ENCODE assay signal across 9 mouse cellular contexts in the genomic region with DNA sequence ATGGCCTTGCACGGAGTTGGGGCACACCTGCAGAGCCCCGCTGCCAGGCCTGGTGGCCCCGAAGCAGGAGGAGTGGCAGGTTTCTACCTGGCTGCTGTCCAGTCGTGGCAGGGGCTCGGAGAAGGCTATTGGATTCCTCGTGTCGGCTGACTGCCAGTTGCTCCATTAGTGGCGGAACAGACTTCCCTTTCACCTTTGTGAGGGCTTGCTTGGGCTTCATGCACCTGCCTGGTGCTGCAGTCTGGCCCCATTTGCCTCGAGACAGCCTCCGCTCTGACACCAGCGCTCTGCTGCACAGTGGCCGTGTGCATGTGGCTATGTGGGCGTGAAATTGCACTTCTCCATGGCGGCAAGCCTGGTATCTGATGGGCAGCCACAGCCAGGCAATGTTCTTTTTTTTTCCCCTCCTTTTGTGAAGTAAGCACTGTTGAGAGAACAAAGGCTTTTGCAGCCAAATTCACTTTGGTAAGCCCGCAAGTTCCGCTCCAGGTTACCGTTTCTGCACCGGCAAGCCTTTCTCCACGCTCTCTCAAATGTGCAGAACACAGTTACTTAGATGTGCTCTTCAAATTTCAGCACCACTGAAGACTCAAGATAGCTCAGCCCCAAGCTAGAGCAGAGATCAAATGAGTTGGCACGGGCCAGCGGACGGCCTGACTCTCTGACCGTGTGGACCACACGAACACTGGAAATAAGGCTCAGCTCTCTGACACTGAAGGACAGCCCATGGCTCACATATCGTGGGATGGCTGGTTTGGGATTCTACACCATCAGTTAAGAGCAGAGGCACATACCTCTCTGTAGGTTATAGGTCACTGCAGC.
A peak's percentile ranks its signal among the peaks of the same experiment; 100 is the strongest.
DNase-seq lines count a peak whose midpoint lies in the region; ATAC-seq and TF ChIP-seq lines count a peak whose summit lies in the region.
"Had no signal": no experiment of that assay in that cellular context is flagged by ENCODE, and none has a peak within 500 bp of the region (broad histone marks: within the 10 kb centered on the region; RNA-seq: fewer than 3 reads in every experiment).

No protein-coding gene starts in this region.

- no peak for TF ChIP-seq POLR2A in cerebellum, adult 2 months (IDR thresholded peaks at IDR 0.05; ENCODE audit: borderline replicate concordance, insufficient read depth, low read length)

- no peak for TF ChIP-seq CTCF in cerebellum, adult 2 months (IDR thresholded peaks at IDR 0.05; ENCODE audit: borderline replicate concordance, insufficient read depth, low read depth, low read length)
- TF ChIP-seq CTCF in lung, postnatal 0 days (IDR thresholded peaks at IDR 0.05), result no peak

- no peak overlapping the region for H3K4me2 ChIP-seq in embryonic facial prominence, embryonic 13.5 days
- no peak overlapping the region for H3K4me2 ChIP-seq in lung, postnatal 0 days (replicated peaks; ENCODE audit: low read depth, low read length)

- H3K27me3 ChIP-seq in cerebellum, adult 2 months (ENCODE audit: control insufficient read depth, insufficient read depth, low read length), result no peaks in the 10 kb centered on the region
- H3K27me3 ChIP-seq in embryonic facial prominence, embryonic 13.5 days, result peaks cover 8% of the 10 kb centered on the region
- H3K27me3 ChIP-seq in lung, postnatal 0 days (replicated peaks; ENCODE audit: insufficient read depth, low read length), result no peaks in the 10 kb centered on the region

- no peak overlapping the region for H3K27ac ChIP-seq in cerebellum, adult 2 months (ENCODE audit: insufficient read depth, low read length)
- no peak overlapping the region for H3K27ac ChIP-seq in embryonic facial prominence, embryonic 13.5 days
- no peak overlapping the region for H3K27ac ChIP-seq in lung, postnatal 0 days (ENCODE audit: low read length)

- H3K9ac ChIP-seq in embryonic facial prominence, embryonic 13.5 days, result no peak overlapping the region
- no peak overlapping the region for H3K9ac ChIP-seq in lung, postnatal 0 days (replicated peaks; ENCODE audit: low read depth)

- H3K4me3 ChIP-seq in cerebellum, adult 2 months (replicated peaks; ENCODE audit: insufficient read depth, low read depth, low read length), result no peak overlapping the region
- no peak overlapping the region for H3K4me3 ChIP-seq in embryonic facial prominence, embryonic 13.5 days
- H3K4me3 ChIP-seq in lung, postnatal 0 days (ENCODE audit: low read depth, low read length), result no peak overlapping the region
- H3K4me3 ChIP-seq: myocyte had no signal

- WGBS in cerebellum, adult 2 months, result 26% methylated on average over 25 of the region's 25 CpGs
- WGBS in embryonic facial prominence, embryonic 13.5 days, result 49% methylated on average over 25 of the region's 25 CpGs
- 66% methylated on average over 25 of the region's 25 CpGs for WGBS in lung, postnatal 0 days

- peak; percentile 75; the same call in 1 of the 2 replicates for ATAC-seq in embryonic facial prominence, embryonic 13.5 days (ENCODE audit: insufficient number of reproducible peaks, insufficient read depth, low FRiP score, low TSS enrichment, low read depth)
- no peak for ATAC-seq in lung, postnatal 0 days
- no peak for ATAC-seq in granulocyte monocyte progenitor cell, adult 5-6 weeks (replicated peaks; ENCODE audit: poor library complexity, severe bottlenecking)

- H3K36me3 ChIP-seq in embryonic facial prominence, embryonic 13.5 days, result peaks cover 11% of the 10 kb centered on the region; the same call in 1 of the 2 replicates
- H3K36me3 ChIP-seq in lung, postnatal 0 days (ENCODE audit: insufficient read depth, low read length), result no peaks in the 10 kb centered on the region

- peak; percentile 61 to 65 for DNase-seq in cerebellum, adult 2 months
- peak; percentile 62 for DNase-seq in kidney, postnatal 10 days
- peak; percentile 28 for DNase-seq in lung, postnatal 0 days (ENCODE audit: low spot score)
- peak; percentile 53 for DNase-seq in skeletal muscle tissue, adult 2 months (ENCODE audit: low read depth, low spot score)
- DNase-seq in thymus, postnatal 0 days (ENCODE audit: low spot score), result no peak
- DNase-seq in T-cell, adult 2 months (ENCODE audit: low spot score), result no peak

- H3K9me3 ChIP-seq in embryonic facial prominence, embryonic 13.5 days, result no peaks in the 10 kb centered on the region
- no peaks in the 10 kb centered on the region for H3K9me3 ChIP-seq in lung, postnatal 0 days (ENCODE audit: low read length)

- peaks cover 15% of the 10 kb centered on the region for H3K4me1 ChIP-seq in cerebellum, adult 2 months (ENCODE audit: control insufficient read depth, insufficient read depth, low read length)
- peaks cover 26% of the 10 kb centered on the region for H3K4me1 ChIP-seq in embryonic facial prominence, embryonic 13.5 days
- no peaks in the 10 kb centered on the region for H3K4me1 ChIP-seq in lung, postnatal 0 days (ENCODE audit: insufficient read depth, low read depth, low read length)

- TF ChIP-seq EP300 in lung, postnatal 0 days (IDR thresholded peaks at IDR 0.05), result no peak

Comparison
In these comparisons a context has a peak if more than half of its experiments do, and no peak if none do; other contexts are left out.
1. DNase-seq: peak in cerebellum, adult 2 months (2 of 2), kidney, postnatal 10 days (single experiment), lung, postnatal 0 days (single experiment) and skeletal muscle tissue, adult 2 months (single experiment); none in thymus, postnatal 0 days (single experiment) and T-cell, adult 2 months (single experiment).